Mouse (Mus musculus): ENCODE results near the gene Ogdh. TPM values are rescaled to one million over a fixed set of nuclear protein-coding genes. Genes with fewer than 3 reads are reported as not detected.
"Not testable (repeated sequence)": the region's sequence is repeated elsewhere in the genome, so short reads cannot be mapped to it uniquely, and the experiment has no call there.

The Ogdh gene
- 54.8 and 72.0 TPM in 2 replicates for polyA plus RNA-seq (2014; fragmentation: Nextera tagmentation; extraction: Ambion mirVana)

- no peaks in the 10 kb centered on the region for H3K9me3 ChIP-seq (replicated peaks; ENCODE audit: control insufficient read depth, low read length)
- peaks cover under 1% of the 10 kb centered on the region; the same call in 1 of the 2 replicates for H3K36me3 ChIP-seq (ENCODE audit: control insufficient read depth, insufficient read depth, low read length)
- peak within 1 kb of the TSS; percentile 79 for H3K4me2 ChIP-seq (ENCODE audit: low read length)
- under 1% methylated on average over 55 of the region's 77 CpGs for WGBS
- H3K9ac ChIP-seq (ENCODE audit: low read length): peak within 1 kb of the TSS; percentile 75
- peak within 1 kb of the TSS; percentile 80 for H3K27ac ChIP-seq (ENCODE audit: low read depth, low read length)
- DNase-seq (ENCODE audit: low spot score) (peak; percentile 99), ATAC-seq (peak; percentile 98)
- peaks cover 4% of the 10 kb centered on the region; the same call in 1 of the 2 replicates for H3K4me1 ChIP-seq (ENCODE audit: control insufficient read depth, insufficient read depth, low read length)
- no peaks in the 10 kb centered on the region for H3K27me3 ChIP-seq (replicated peaks; ENCODE audit: control insufficient read depth, insufficient read depth, low read length)
- peak within 1 kb of the TSS; percentile 76 for H3K4me3 ChIP-seq (ENCODE audit: low read depth, low read length)
Measured at GRCm38 (mm10) chr11:6291401-6292115, at the start of gene Ogdh. Ogdh (plus strand) TSS chr11:6291633.

DNA sequence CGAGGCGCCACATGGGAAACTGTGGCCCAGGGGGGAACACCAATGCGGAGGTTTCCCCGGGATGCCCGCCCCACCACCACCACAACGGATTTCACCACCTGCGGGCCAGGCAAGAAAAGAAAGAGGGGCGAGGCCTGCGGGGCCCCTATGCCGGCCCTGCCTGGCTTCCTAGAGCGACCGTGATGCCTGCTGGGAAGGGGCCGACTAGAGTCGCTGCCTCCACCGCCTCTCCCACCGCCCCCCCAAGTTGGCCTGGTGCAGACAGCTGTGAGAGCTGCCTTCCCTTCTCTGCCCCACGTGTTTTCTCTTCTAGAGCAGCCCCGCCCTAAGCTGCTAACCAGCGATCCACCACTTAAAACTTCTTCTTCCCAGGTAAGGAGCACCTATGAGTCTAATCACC is 46.7 kb upstream of the Ogdh start:
- Histone ChIP-seq H3K9ac (ENCODE audit: low read length) (no peak overlapping the region), H3K4me1 (ENCODE audit: control insufficient read depth, insufficient read depth, low read length) (no peaks in the 10 kb centered on the region), H3K36me3 (ENCODE audit: control insufficient read depth, insufficient read depth, low read length) (no peaks in the 10 kb centered on the region), H3K4me3 (ENCODE audit: low read depth, low read length) (no peak overlapping the region), H3K9me3 (replicated peaks; ENCODE audit: control insufficient read depth, low read length) (no peaks in the 10 kb centered on the region), H3K27me3 (replicated peaks; ENCODE audit: control insufficient read depth, insufficient read depth, low read length) (no peaks in the 10 kb centered on the region), H3K4me2 (ENCODE audit: low read length) (no peak overlapping the region), H3K27ac (ENCODE audit: low read depth, low read length) (no peak overlapping the region)
- ATAC-seq: no peak
- DNase-seq (ENCODE audit: low spot score): no peak
- WGBS: 49% methylated on average over 19 of the region's 19 CpGs

- WGBS: 85% methylated on average over 5 of the region's 5 CpGs
- no peaks in the 10 kb centered on the region for H3K27me3 ChIP-seq (replicated peaks; ENCODE audit: control insufficient read depth, insufficient read depth, low read length)
- DNase-seq (ENCODE audit: low spot score): no peak
- no peak overlapping the region for H3K9ac ChIP-seq (ENCODE audit: low read length)
- H3K9me3 ChIP-seq (replicated peaks; ENCODE audit: control insufficient read depth, low read length): no peaks in the 10 kb centered on the region
- no peak for ATAC-seq
- no peak overlapping the region for H3K4me3 ChIP-seq (ENCODE audit: low read depth, low read length)
- no peak overlapping the region for H3K27ac ChIP-seq (ENCODE audit: low read depth, low read length)
- H3K4me1 ChIP-seq (ENCODE audit: control insufficient read depth, insufficient read depth, low read length): no peaks in the 10 kb centered on the region
- no peaks in the 10 kb centered on the region for H3K36me3 ChIP-seq (ENCODE audit: control insufficient read depth, insufficient read depth, low read length)
- H3K4me2 ChIP-seq (ENCODE audit: low read length): no peak overlapping the region
Measured at GRCm38 (mm10) chr11:6252248-6252647, 39.2 kb upstream of the Ogdh start.

GRCm38 (mm10) chr11:6252824-6253223 is 38.6 kb upstream of the Ogdh start:
- DNase-seq (ENCODE audit: low spot score): no peak
- Histone ChIP-seq H3K4me3 (ENCODE audit: low read depth, low read length) (no peak overlapping the region), H3K27me3 (replicated peaks; ENCODE audit: control insufficient read depth, insufficient read depth, low read length) (no peaks in the 10 kb centered on the region), H3K4me1 (ENCODE audit: control insufficient read depth, insufficient read depth, low read length) (no peaks in the 10 kb centered on the region), H3K36me3 (ENCODE audit: control insufficient read depth, insufficient read depth, low read length) (peaks cover 4% of the 10 kb centered on the region), H3K27ac (ENCODE audit: low read depth, low read length) (no peak overlapping the region), H3K4me2 (ENCODE audit: low read length) (no peak overlapping the region), H3K9me3 (replicated peaks; ENCODE audit: control insufficient read depth, low read length) (no peaks in the 10 kb centered on the region), H3K9ac (ENCODE audit: low read length) (no peak overlapping the region)
- no peak for ATAC-seq
- WGBS: 94% methylated on average over 4 of the region's 4 CpGs

GRCm38 (mm10) chr11:6254602-6255001 is 36.8 kb upstream of the Ogdh start:
- H3K36me3 ChIP-seq (ENCODE audit: control insufficient read depth, insufficient read depth, low read length): peaks cover 22% of the 10 kb centered on the region
- 93% methylated on average over 2 of the region's 2 CpGs for WGBS
- H3K27me3 ChIP-seq (replicated peaks; ENCODE audit: control insufficient read depth, insufficient read depth, low read length); H3K27ac ChIP-seq (ENCODE audit: low read depth, low read length); H3K4me3 ChIP-seq (ENCODE audit: low read depth, low read length); ATAC-seq; H3K4me1 ChIP-seq (ENCODE audit: control insufficient read depth, insufficient read depth, low read length); DNase-seq (ENCODE audit: low spot score); H3K9me3 ChIP-seq (replicated peaks; ENCODE audit: control insufficient read depth, low read length); H3K9ac ChIP-seq (ENCODE audit: low read length); H3K4me2 ChIP-seq (ENCODE audit: low read length): not testable (repeated sequence)

- 73% methylated on average over 6 of the region's 6 CpGs for WGBS
- peaks cover 41% of the 10 kb centered on the region for H3K36me3 ChIP-seq (ENCODE audit: control insufficient read depth, insufficient read depth, low read length)
- ATAC-seq (peak; percentile 42; the same call in 1 of the 2 replicates), DNase-seq (ENCODE audit: low spot score) (no peak)
- H3K9me3 ChIP-seq (replicated peaks; ENCODE audit: control insufficient read depth, low read length): no peaks in the 10 kb centered on the region
- no peak overlapping the region for H3K9ac ChIP-seq (ENCODE audit: low read length)
- no peaks in the 10 kb centered on the region for H3K4me1 ChIP-seq (ENCODE audit: control insufficient read depth, insufficient read depth, low read length)
- H3K4me3 ChIP-seq (ENCODE audit: low read depth, low read length): no peak overlapping the region
- H3K4me2 ChIP-seq (ENCODE audit: low read length): no peak overlapping the region
- no peaks in the 10 kb centered on the region for H3K27me3 ChIP-seq (replicated peaks; ENCODE audit: control insufficient read depth, insufficient read depth, low read length)
- H3K27ac ChIP-seq (ENCODE audit: low read depth, low read length): no peak overlapping the region
Measured at GRCm38 (mm10) chr11:6256490-6257072, 34.9 kb upstream of the Ogdh start.

DNA sequence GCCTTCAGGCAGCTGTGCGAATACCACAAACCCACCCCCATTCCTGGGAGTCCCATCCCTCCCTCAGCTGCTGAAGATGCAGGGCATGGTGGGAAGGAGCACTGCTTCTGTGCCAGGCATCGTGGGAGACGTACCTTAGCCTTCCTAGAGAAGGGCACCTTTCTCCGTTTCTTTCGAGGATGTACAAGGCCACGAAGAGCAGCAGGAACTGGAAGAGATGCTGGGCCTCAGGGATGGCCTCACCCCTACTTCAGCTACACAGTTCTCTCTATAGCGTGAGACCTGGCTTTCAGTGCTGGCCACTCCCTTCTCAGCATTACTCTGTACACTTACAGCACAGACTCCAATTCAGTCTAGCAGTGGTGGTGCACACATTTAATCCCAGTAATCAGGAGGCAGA is 32.0 kb upstream of the Ogdh start:
- WGBS: 95% methylated on average over 7 of the region's 7 CpGs
- Histone ChIP-seq H3K4me1 (ENCODE audit: control insufficient read depth, insufficient read depth, low read length) (no peaks in the 10 kb centered on the region), H3K27me3 (replicated peaks; ENCODE audit: control insufficient read depth, insufficient read depth, low read length) (no peaks in the 10 kb centered on the region), H3K27ac (ENCODE audit: low read depth, low read length) (no peak overlapping the region), H3K36me3 (ENCODE audit: control insufficient read depth, insufficient read depth, low read length) (peaks cover 66% of the 10 kb centered on the region), H3K9me3 (replicated peaks; ENCODE audit: control insufficient read depth, low read length) (no peaks in the 10 kb centered on the region), H3K9ac (ENCODE audit: low read length) (no peak overlapping the region), H3K4me3 (ENCODE audit: low read depth, low read length) (no peak overlapping the region), H3K4me2 (ENCODE audit: low read length) (no peak overlapping the region)
- DNase-seq (ENCODE audit: low spot score) (no peak), ATAC-seq (no peak)

DNA sequence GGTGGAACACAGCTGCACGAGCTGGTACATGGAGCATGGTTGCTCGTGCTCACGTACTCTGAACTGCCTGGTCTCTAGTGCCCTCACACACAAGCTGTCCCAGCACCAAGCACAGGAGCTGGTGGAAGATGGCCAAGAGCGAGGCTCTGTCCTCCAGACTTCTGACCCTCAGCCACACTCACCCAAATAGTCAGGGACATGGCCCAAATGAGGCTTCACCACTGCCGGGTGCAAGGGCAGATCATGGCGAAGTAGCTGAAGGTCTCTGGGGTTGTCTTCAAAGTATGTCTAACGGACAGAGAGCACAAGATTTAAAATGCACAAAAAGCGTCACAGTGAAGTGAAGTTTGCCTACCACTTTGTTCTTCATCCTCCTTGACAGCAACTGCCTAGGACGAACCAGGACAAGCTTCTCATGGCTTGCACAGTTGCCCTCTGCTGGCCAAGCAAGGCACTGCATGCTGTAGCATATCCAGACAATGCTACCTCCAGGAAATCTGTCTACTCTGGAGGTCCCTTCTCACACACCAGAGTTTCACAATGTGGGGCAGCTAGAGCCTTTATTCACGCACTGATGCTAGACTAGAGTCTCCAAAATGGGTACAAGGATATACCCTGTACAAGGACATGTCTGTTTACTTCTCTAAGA is 29.9 kb upstream of the Ogdh start:
- H3K36me3 ChIP-seq (ENCODE audit: control insufficient read depth, insufficient read depth, low read length): peaks cover 86% of the 10 kb centered on the region
- no peaks in the 10 kb centered on the region for H3K27me3 ChIP-seq (replicated peaks; ENCODE audit: control insufficient read depth, insufficient read depth, low read length)
- no peak overlapping the region for H3K4me3 ChIP-seq (ENCODE audit: low read depth, low read length)
- H3K27ac ChIP-seq (ENCODE audit: low read depth, low read length): no peak overlapping the region
- DNase-seq (ENCODE audit: low spot score) (peak; percentile 89), ATAC-seq (peak; percentile 67; the same call in 1 of the 2 replicates)
- WGBS: 73% methylated on average over 10 of the region's 10 CpGs
- H3K9me3 ChIP-seq (replicated peaks; ENCODE audit: control insufficient read depth, low read length): no peaks in the 10 kb centered on the region
- peaks cover 3% of the 10 kb centered on the region for H3K4me1 ChIP-seq (ENCODE audit: control insufficient read depth, insufficient read depth, low read length)
- no peak overlapping the region for H3K4me2 ChIP-seq (ENCODE audit: low read length)
- H3K9ac ChIP-seq (ENCODE audit: low read length): no peak overlapping the region

DNA sequence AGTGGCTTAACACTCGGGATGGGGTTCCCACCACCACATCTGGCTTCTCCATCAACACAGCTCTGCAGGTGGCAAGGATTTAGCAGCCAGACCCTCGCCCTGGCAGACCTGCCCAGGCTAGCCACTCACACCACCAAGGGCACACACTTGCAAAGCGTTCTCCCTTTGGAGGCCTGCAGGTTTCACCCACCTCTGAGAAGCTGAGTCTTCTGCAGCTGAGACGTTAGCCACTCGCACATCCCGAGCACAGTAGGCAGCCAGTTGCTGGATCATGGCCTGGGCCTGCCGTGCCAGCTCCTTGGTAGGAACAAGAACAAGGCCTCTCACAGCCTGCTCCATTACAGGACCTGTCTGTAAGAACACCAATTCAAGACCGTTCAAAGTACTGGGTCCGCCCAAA is 24.8 kb upstream of the Ogdh start:
- no peak overlapping the region for H3K27ac ChIP-seq (ENCODE audit: low read depth, low read length)
- peak overlapping the region; percentile 86 for H3K9ac ChIP-seq (ENCODE audit: low read length)
- 74% methylated on average over 9 of the region's 9 CpGs for WGBS
- peaks cover 63% of the 10 kb centered on the region for H3K36me3 ChIP-seq (ENCODE audit: control insufficient read depth, insufficient read depth, low read length)
- H3K9me3 ChIP-seq (replicated peaks; ENCODE audit: control insufficient read depth, low read length): no peaks in the 10 kb centered on the region
- H3K4me1 ChIP-seq (ENCODE audit: control insufficient read depth, insufficient read depth, low read length): peaks cover 7% of the 10 kb centered on the region
- DNase-seq (ENCODE audit: low spot score) (no peak), ATAC-seq (no peak)
- H3K4me2 ChIP-seq (ENCODE audit: low read length): peak overlapping the region; percentile 89
- H3K27me3 ChIP-seq (replicated peaks; ENCODE audit: control insufficient read depth, insufficient read depth, low read length): no peaks in the 10 kb centered on the region
- H3K4me3 ChIP-seq (ENCODE audit: low read depth, low read length): peak overlapping the region; percentile 94

Data from forebrain, embryonic 14.5 days (tissue).